Mouse (Mus musculus) liver, embryonic 15.5 days (tissue): ENCODE data around the gene Hccs. TPM values are rescaled to one million over a fixed set of nuclear protein-coding genes. Genes with fewer than 3 reads are reported as not detected.

ENCODE experiments used
- polyA plus RNA-seq: library from polyadenylated mRNA; unstranded; fragments of >200 nt; fragmentation: Nextera tagmentation; extraction: Ambion mirVana; gene quantifications from 2 replicates; pipeline ENCODE4 v1.2.1, GENCODE M21; 2015

The Hccs gene
- polyA plus RNA-seq, 1 experiment from 2014 or later, result 11.6 TPM

Other genes starting within 250 kb of the Hccs start
- gene Amelx, start 133.2 kb downstream of the Hccs start, polyA plus RNA-seq, result not detected in 2 replicates